Mouse (Mus musculus): ENCODE data around the gene 4930442H23Rik.
"Not testable (repeated sequence)": the region's sequence is repeated elsewhere in the genome, so short reads cannot be mapped to it uniquely, and the experiment has no call there.

4930442H23Rik gene

DNA sequence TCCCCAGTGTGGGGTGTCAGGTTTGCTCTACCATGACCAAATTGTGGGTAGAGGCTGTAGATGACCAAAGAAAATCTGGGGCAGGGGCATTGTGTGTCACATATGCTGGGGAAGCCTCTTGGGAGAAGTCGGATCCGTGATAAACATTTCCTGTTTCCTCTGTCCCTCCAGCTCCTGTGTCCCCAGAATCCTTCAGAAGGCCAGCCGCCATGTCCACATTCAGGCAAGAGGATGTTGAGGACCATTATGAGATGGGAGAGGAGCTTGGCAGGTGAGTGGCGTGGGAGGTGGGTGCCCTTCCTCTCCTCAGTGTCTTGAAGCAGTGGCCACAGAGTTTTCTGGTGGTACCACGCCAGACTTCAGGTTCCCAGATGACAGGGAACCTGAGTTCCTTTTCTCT, at the start of gene 4930442H23Rik:
Gene 4930442H23Rik (minus strand): TSS at position 45 of the 400 bp plus-strand sequence.
- DNase-seq (ENCODE audit: low read depth) = no peak

GRCm38 (mm10) chr10:81233226-81233585, 49.6 kb upstream of the 4930442H23Rik start:
- DNase-seq (ENCODE audit: low read depth) = no peak

- DNase-seq (ENCODE audit: low read depth) = peak; percentile 86
These were observed 49.1 kb upstream of the 4930442H23Rik start, which contains the start of gene Zfr2 for GRCm38 (mm10) chr10:81232580-81233225. Gene Zfr2, plus strand, starts transcription at chr10:81233155.

DNA sequence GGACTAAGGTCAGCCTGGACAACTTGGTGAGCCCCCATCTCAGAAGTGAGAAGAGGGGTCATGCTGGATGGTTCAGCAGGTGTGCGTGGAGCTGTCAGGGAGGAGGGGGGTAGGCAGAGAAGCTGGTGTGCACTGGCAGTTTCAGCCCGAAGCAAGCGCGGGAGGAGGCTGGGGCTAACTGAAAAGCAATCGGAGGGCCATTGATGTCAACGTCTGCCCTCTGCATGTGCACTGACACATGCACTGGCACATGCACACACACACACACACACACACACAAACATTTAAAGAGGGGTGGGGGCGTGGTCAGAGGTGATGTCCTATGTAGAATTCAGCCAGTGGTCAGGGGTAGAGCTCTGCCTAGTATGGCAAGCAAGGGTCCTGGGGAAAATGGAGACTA, 47.8 kb upstream of the 4930442H23Rik start:
- no peak for DNase-seq (ENCODE audit: low read depth)

GRCm38 (mm10) chr10:81230438-81231332, 47.0 kb upstream of the 4930442H23Rik start, which contains the start of gene Atcay:
Gene Atcay, minus strand, starts transcription at chr10:81230833.
- no peak for DNase-seq (ENCODE audit: low read depth)

DNA sequence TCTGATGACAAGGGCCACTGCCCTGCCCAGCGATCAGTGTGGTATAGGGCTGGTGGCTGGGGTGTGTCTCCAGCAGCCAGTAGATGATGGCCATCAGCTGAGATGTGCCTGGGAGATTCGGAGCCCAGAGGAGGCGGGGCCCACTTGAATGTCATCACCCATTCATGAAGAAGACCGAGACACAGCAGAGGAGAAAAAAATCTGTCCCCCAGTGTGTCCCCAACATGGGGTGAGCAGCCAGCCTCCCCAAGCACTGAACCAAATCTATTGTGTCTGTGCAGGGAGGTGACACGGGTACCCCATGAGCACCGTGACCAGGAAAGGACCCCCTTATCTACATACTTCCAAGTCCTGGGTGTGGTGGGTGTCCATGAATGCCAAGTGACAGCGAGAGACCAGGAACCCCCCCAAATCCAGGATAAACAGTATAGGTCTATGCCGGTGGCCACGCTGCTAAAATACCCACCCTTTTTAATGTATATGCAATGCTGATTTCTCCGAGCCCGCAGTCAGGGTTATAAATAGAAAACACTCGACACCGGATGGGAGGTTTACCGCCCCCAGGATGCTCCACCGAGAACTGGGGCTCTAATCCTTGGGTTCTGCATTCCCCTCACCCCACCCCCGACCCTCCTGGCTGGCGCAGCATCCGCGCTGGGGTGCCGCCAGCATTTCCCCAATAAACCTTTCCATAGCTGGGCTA, 46.2 kb upstream of the 4930442H23Rik start:
- DNase-seq (ENCODE audit: low read depth) = no peak

DNA sequence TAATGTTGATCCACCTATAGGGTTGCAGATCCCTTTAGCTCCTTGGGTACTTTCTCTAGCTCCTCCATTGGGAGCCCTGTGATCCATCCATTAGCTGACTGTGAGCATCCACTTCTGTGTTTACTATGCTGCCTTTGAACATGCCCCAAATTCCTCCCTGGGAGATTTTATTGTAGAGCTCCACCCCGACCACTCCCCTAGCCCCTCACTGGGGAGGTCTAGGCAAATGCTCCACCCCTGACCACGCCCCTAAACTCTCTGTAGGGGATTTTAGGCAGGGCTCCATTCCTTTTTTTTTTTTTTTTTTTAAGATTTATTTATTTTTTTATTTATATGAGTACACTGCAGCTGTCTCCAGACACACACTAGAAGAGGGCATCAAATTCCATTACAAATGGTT, 40.1 kb upstream of the 4930442H23Rik start:
- not testable (repeated sequence) for DNase-seq (ENCODE audit: low read depth)

DNA sequence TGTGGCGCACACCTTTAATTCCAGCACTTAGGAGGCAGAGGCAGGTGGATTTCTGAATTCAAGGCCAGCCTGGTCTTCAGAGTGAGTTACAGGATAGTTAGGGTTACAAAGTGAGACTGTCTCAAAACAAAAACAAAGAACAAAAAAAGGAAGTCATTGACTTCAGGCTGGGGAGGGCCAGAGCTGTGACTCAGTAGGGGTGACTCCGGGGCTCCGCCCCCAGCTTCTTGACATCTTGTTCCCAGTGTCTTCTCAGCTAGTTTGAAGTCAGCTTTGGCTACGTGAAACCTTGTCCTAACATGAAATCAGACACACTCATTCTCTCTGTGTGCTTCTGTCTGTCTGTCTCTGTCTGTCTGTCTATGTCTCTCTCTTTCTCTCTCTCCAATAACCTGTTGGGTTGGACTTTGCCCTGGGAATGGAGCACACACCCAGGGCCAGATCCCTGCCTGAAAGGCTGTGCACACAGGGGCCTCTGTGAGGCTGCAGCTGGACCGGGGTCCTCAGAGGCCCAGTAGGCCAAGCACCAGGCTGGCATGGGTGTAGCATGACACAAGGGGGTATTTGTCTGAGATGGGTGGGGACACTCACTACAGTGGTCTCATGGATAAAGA, 37.9 kb upstream of the 4930442H23Rik start:
- DNase-seq (ENCODE audit: low read depth) = no peak

DNA sequence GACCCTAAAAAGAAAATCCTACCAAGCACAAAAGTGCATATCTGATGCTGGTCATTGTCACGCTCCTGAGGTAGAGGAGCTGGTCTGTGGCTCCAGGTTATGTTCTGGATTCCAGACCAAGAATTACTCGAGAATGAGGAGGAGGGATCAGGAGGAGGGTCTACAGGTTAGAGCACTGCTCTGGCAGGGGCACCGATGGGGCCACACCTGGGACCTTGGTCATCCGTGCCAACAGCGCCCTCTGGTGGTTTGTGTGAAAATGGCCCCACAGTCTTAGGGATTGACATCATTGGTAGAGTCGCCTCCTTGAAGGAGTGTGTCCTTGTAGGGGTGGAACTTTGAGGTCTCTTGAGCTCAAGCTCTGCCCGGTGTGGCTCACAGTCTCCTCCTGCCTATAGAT, 34.3 kb upstream of the 4930442H23Rik start:
- DNase-seq (ENCODE audit: low read depth) = peak; percentile 70

- peak; percentile 34 for DNase-seq (ENCODE audit: low read depth)
These were observed 33.6 kb upstream of the 4930442H23Rik start for GRCm38 (mm10) chr10:81217267-81217666.

DNA sequence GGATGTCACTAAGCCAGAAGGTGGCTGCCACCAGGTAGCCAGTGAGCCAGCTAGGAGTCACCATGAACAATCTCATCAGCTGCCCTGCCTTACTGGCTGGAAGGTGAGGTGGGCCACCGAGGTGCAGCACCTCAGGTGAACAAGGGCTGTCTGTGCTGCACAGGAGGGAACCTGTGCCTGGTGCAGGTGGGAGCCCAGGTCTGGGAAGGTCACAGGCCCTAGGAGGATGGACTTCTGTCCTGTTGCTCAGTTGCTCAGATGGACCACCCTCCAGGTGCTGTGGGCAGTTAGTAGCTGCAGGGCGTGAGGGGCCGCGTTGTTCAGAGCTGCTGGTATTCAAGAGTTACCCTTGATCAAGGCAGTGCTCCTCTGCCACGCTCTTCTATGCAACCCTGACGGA, 33.2 kb upstream of the 4930442H23Rik start:
- DNase-seq (ENCODE audit: low read depth) = no peak

- DNase-seq (ENCODE audit: low read depth) = no peak
These were observed 32.6 kb upstream of the 4930442H23Rik start for GRCm38 (mm10) chr10:81216260-81216659.

- no peak for DNase-seq (ENCODE audit: low read depth)
These were observed 26.5 kb upstream of the 4930442H23Rik start for GRCm38 (mm10) chr10:81210154-81210553.

DNA sequence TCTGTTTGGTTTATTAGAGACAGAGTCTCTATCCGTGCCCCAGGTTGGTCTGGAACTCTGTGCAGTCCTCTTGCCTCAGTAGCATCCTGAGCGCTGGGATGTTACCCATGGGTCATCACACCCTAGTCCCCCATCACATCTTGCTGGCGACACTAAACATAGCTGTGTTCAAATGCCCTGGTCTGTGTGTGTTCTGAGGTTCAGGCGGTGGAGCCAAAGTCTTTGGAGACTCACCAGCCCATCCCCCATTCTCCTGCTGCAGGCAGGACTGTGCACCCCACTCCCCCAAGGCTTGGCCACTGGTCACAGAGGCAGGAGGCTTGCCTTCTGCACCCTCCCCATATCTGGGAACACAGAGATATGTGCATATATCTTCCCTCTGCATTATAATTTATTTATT, 20.5 kb upstream of the 4930442H23Rik start:
- no peak for DNase-seq (ENCODE audit: low read depth)

DNA sequence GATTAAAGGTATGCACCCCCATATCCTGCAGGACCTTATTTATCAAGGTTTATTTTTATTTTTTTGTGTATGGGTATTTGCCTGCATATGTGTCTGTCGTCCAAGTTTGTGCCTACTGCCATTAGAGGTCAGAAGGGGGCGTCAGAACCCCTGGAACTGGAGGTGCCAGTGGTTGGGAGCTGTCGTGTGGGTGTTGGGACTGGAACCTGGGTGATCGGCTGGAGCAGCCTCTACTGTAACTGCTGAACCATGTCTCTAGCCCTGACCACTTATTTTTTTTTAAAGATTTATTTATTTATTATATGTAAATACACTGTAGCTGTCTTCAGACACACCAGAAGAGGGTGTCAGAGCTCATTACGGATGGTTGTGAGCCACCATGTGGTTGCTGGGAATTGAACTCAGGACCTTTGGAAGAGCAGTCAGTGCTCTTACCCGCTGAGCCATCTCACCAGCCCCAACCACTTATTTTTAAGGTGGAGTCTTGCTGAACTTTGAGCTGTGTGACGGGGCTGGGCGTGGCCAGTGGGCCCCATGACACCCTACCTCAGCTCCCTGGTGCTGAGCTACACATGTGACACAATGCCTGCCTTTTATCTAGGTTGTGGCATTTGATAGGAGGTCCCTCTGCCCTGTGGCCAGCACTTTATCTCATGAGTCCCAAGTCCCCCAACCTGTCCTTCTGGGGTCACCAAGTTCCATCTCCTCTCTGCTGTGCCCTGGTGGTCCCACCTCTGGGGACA, 19.5 kb upstream of the 4930442H23Rik start:
- peak; percentile 75 for DNase-seq (ENCODE audit: low read depth)

DNA sequence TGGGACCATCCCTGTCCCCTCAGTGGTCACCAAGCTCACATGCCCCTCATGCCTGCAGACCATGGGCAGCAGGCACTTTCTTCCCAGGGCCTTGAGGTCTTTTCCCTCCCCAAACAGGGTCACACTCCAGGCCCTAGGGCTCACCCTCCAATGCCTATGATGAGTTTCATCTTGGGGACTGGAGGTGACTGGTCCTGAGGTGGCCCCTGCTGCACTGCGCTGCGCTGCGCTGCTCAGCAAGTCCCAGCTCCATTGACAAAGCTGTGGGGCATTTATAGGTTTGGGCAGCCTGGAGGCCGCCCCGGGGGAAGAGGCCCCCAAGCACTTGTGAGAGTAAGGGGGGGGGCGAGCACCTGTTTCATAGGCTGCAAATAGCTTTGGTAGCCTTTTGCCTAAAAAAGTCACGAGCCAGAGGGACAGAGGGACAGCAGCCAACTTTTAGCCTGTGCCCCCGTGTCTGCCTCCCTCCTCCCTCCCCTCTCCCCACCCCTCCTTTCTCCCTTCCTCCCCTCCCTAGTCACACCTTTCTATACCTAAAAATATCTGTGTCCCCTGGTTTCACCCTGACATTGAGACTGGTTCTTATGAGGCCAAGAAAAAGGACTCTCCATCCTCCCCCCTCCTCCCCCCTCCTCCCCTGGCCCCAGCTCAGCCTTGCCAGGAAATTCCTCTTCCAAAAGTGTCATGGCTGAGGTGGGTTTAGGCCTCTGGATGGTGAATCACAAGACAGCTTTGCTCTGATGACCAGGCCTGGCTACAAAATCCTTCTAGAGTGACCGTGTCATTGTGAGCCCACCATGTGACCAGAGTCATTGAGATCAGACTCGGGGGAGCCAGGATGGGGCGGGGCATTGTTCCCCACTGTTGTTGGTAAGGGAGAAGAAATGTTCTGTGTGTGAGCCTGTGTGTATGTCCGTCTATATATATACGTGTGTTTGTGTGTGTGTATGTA, 18.4 kb upstream of the 4930442H23Rik start, which contains the start of gene Nmrk2:
Gene Nmrk2 (minus strand): TSS at position 245 of the 952 bp plus-strand sequence.
- DNase-seq (ENCODE audit: low read depth) = no peak

- DNase-seq (ENCODE audit: low read depth) = no peak
These were observed 17.1 kb upstream of the 4930442H23Rik start for GRCm38 (mm10) chr10:81200605-81201287.

GRCm38 (mm10) chr10:81200141-81200540, 16.5 kb upstream of the 4930442H23Rik start:
- no peak for DNase-seq (ENCODE audit: low read depth)

DNA sequence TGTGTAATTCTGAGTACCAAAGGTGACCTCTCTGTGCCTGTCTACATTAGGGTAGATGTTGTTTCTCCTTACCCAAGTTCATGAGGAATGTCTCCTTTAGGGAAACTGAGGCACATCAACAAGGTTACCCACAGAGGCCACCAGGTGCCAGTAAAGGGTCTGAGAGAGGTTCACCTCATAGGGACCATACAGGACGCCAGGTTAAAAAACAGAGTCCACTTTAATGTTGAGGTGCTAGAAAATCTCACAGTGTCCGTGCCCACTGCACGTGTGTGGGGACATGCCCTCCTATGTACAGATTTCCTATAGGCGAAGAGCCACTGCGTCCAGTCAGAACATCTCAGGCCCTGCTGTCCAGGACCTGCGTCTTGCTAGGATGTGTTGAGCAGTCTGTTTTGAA, 15.3 kb upstream of the 4930442H23Rik start:
- no peak for DNase-seq (ENCODE audit: low read depth)

Measured in c-Kit-positive CD71-positive TER-119-negative erythroid progenitor cells, embryonic 14.5 days (primary cell).